Mouse (Mus musculus) bone marrow macrophage, adult 2 months (primary cell): ENCODE measurements at regions not wholly inside any gene's neighbourhood (a gene's known extent, or its start where the extent isn't known, plus 50 kb on each side); places are given as distances from the start of the nearest gene placed in this dataset.

Experiments used
- CTCF ChIP-seq: IDR thresholded peaks from 2 replicates; pipeline ENCODE4 v1.5.1; 2012; ENCODE audit warnings: low read depth, mild to moderate bottlenecking, low read length, moderate library complexity
- POLR2A ChIP-seq: IDR thresholded peaks from 2 replicates; pipeline ENCODE4 v1.6.1; 2012; ENCODE audit warnings: mild to moderate bottlenecking, low read depth, low read length, borderline replicate concordance

GRCm38 (mm10) chr14:114821672-114822071, 270.3 kb upstream of the Gpc5 start:
- TF ChIP-seq POLR2A (no peak), CTCF (no peak)
